Mouse (Mus musculus) left cerebral cortex, postnatal 36 days (tissue): ENCODE data around the gene Zdhhc24. TPM values are rescaled to one million over a fixed set of nuclear protein-coding genes. Genes with fewer than 3 reads are reported as not detected.

ENCODE experiments used
- DNase-seq, 2 experiments: peaks; one replicate each; pipeline ENCODE4 v3.0.0; 2021 to 2022; ENCODE audit warnings: low spot score in 2 of 2, mixed read lengths in 1 of 2
- intact Hi-C: fragments of 180-260 bp; cut with DNase I; formaldehyde crosslinking; loops from one replicate; pipeline ENCODE4 v1.15.1; 2025
- total RNA-seq, 2 experiments: library from RNA; stranded (reverse); gene quantifications; 2 replicates each; pipeline ENCODE4 v1.2.3; 2021

Gene Zdhhc24
- total RNA-seq, 2 experiments from 2014 or later, result 24.6 to 26.3 TPM

GRCm38 (mm10) chr19:4928781-4929180 is 50.3 kb downstream of the Zdhhc24 start:
- intact Hi-C loops, result no loop called here
- DNase-seq, result no peak

Other genes starting within 250 kb of the Zdhhc24 start
- 1 to 10 TPM; 1.4 to 2.3 TPM for gene Gm960, start 180.0 kb upstream of the Zdhhc24 start, total RNA-seq
- gene Sptbn2, start 167.5 kb upstream of the Zdhhc24 start, total RNA-seq, result 100 to 1,000 TPM; 587 to 665 TPM
- gene Rbm4b, start 122.2 kb upstream of the Zdhhc24 start, total RNA-seq, result 10 to 100 TPM; 16.6 to 18.0 TPM
- 10 to 100 TPM; 87.3 to 95.7 TPM for gene Rbm4, start 84.8 kb upstream of the Zdhhc24 start, total RNA-seq
- gene Gm21992, start 67.1 kb upstream of the Zdhhc24 start, total RNA-seq, result 10 to 100 TPM; 17.6 to 23.7 TPM
- 10 to 100 TPM; 47.1 to 55.2 TPM for gene Rbm14, start 67.0 kb upstream of the Zdhhc24 start, total RNA-seq
- gene Ccs, start 39.3 kb upstream of the Zdhhc24 start, total RNA-seq, result 10 to 100 TPM; 33.1 to 37.5 TPM
- 1 to 10 TPM; 2.8 to 3.1 TPM for gene Ccdc87, start 39.3 kb upstream of the Zdhhc24 start, total RNA-seq
- gene Ctsf, start 23.5 kb upstream of the Zdhhc24 start, total RNA-seq, result 100 to 1,000 TPM; 103 to 112 TPM
- 1 to 10 TPM; 1.6 to 2.2 TPM for gene Actn3, start 759 bp upstream of the Zdhhc24 start, total RNA-seq
- gene Bbs1, start 28.0 kb downstream of the Zdhhc24 start, total RNA-seq, result 10 to 100 TPM; 42.1 to 47.8 TPM
- gene Dpp3, start 49.6 kb downstream of the Zdhhc24 start, total RNA-seq, result 10 to 100 TPM; 41.2 to 42.6 TPM
- 10 to 100 TPM; 25.4 to 32.9 TPM for gene Peli3, start 64.5 kb downstream of the Zdhhc24 start, total RNA-seq
- gene Mrpl11, start 83.5 kb downstream of the Zdhhc24 start, total RNA-seq, result 10 to 100 TPM; 50.8 to 64.8 TPM
- 10 to 100 TPM; 13.7 to 30.9 TPM for gene Npas4, start 111.6 kb downstream of the Zdhhc24 start, total RNA-seq
- 10 to 100 TPM; 15.0 to 17.2 TPM for gene Slc29a2, start 145.2 kb downstream of the Zdhhc24 start, total RNA-seq
- gene B4gat1, start 160.2 kb downstream of the Zdhhc24 start, total RNA-seq, result 100 to 1,000 TPM; 118 to 135 TPM
- 1 to 10 TPM; 4.6 to 6.1 TPM for gene AC124502.3, start 160.2 kb downstream of the Zdhhc24 start, total RNA-seq
- 10 to 100 TPM; 22.7 to 25.6 TPM for gene Brms1, start 162.7 kb downstream of the Zdhhc24 start, total RNA-seq
- gene Rin1, start 171.8 kb downstream of the Zdhhc24 start, total RNA-seq, result 10 to 100 TPM; 70.3 to 88.1 TPM
- 1 to 10 TPM; 4.6 to 5.1 TPM for gene Cd248, start 189.4 kb downstream of the Zdhhc24 start, total RNA-seq
- gene Tmem151a, start 206.9 kb downstream of the Zdhhc24 start, total RNA-seq, result 100 to 1,000 TPM; 152 to 188 TPM
- 10 to 100 TPM; 24.8 to 26.1 TPM for gene Yif1a, start 209.9 kb downstream of the Zdhhc24 start, total RNA-seq
- 100 to 1,000 TPM; 260 to 267 TPM for gene Cnih2, start 219.9 kb downstream of the Zdhhc24 start, total RNA-seq
- 100 to 1,000 TPM; 141 to 170 TPM for gene Rab1b, start 228.4 kb downstream of the Zdhhc24 start, total RNA-seq
- gene Klc2, start 239.9 kb downstream of the Zdhhc24 start, total RNA-seq, result 100 to 1,000 TPM; 255 to 284 TPM